Mouse (Mus musculus) intestine, embryonic 16.5 days (tissue): Measurements from ENCODE around the gene Zfp296. TPM values are rescaled to one million over a fixed set of nuclear protein-coding genes. Genes with fewer than 3 reads are reported as not detected.

Experiments
- ATAC-seq: fragments of 200-750 bp; cut with Nextera tagmentation; 2 replicates; pipeline ENCODE4 v1.8.0; 2017; ENCODE audit warnings: moderate TSS enrichment, moderate library complexity
- H3K27ac ChIP-seq: fragments of 300-500 bp; sonication (generic); 2 replicates; pipeline ENCODE4 v1.5.1; 2014; ENCODE audit warnings: mild to moderate bottlenecking, low read length
- H3K27me3 ChIP-seq: fragments of 300-500 bp; sonication (generic); replicated peaks from 2 replicates; pipeline ENCODE4 v1.6.1; 2014; ENCODE audit warnings: low read length, control low read depth, mixed read lengths; ENCODE audit not compliant: control insufficient read depth, insufficient read depth
- H3K36me3 ChIP-seq: fragments of 300-500 bp; sonication (generic); 2 replicates; pipeline ENCODE4 v1.6.1; 2014; ENCODE audit warnings: low read length, control low read depth; ENCODE audit not compliant: control insufficient read depth, insufficient read depth
- H3K4me1 ChIP-seq: fragments of 300-500 bp; sonication (generic); 2 replicates; pipeline ENCODE4 v1.6.1; 2014; ENCODE audit warnings: low read length, control low read depth, mixed read lengths; ENCODE audit not compliant: control insufficient read depth, insufficient read depth
- H3K4me2 ChIP-seq: fragments of 300-500 bp; sonication (generic); 2 replicates; pipeline ENCODE4 v1.6.1; 2014; ENCODE audit warnings: low read depth, low read length, control low read depth
- H3K4me3 ChIP-seq: fragments of 300-500 bp; sonication (generic); 2 replicates; pipeline ENCODE4 v1.5.1; 2014; ENCODE audit warnings: mild to moderate bottlenecking, low read length
- H3K9ac ChIP-seq: fragments of 300-500 bp; sonication (generic); 2 replicates; pipeline ENCODE4 v1.6.1; 2014; ENCODE audit warnings: low read depth, low read length
- H3K9me3 ChIP-seq: fragments of 300-500 bp; sonication (generic); 2 replicates; pipeline ENCODE4 v1.6.1; 2016; ENCODE audit warnings: low read length, control low read depth; ENCODE audit not compliant: control insufficient read depth
- WGBS: fragments of 180-500 bp; shearing (Covaris S2); extraction: QIAGEN DNeasy Blood & Tissue Kit; methylation state at CpG from one replicate; pipeline ENCODE4 v1.1.7; 2014; 5-methylcytosine and 5-hydroxymethylcytosine counted together
- polyA plus RNA-seq: library from polyadenylated mRNA; unstranded; fragments of >200 nt; fragmentation: Nextera tagmentation; extraction: Ambion mirVana; gene quantifications from 2 replicates; pipeline ENCODE4 v1.2.1, GENCODE M21; 2015

Zfp296 gene
- polyA plus RNA-seq, 1 experiment from 2014 or later, result 0.64 TPM

DNA sequence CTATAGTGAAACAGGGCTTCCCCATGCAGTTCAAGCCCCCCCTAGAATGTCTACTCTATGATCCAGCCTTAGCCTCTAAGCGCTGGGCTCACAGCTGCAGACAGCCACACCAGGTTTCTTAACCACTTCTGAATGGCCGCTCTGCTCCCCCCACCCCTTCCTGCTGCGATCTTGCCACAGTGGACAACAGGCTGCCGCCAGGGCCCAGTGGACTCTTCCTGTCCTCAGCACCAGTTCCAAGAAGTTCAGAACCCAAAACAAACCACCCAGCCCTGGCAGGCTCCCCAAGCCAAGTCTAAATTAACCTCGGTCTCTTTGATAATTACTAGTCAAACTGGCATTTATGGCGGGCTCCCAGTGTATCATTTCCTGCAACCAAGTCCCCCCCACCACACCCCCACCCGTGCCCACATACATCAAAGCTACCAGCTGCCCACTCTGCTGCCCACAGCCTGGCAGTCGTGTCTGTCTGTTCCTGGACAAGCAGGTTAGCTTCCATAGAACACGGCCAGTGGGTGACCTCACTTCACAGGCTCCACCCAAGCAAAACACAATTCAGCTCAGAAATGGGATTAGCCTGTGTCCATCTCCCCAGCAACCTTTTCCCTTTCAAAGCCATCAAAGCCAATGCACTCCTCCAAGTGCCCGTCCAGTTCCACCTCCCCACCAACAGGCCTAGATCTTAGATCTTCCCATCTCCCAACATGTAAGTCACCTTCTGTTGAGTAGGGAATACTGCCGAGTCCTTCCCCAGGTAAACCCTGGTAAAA, 16.4 kb upstream of the Zfp296 start:
- peaks cover 41% of the 10 kb centered on the region for H3K4me1 ChIP-seq
- no peaks in the 10 kb centered on the region for H3K27me3 ChIP-seq
- peak overlapping the region; percentile 90 for H3K27ac ChIP-seq
- 0 out of 2 replicates have a peak, but pooled peaks have one; percentile 23 for ATAC-seq
- peak overlapping the region; percentile 97 for H3K9ac ChIP-seq
- H3K36me3 ChIP-seq, result peaks cover 18% of the 10 kb centered on the region
- H3K4me2 ChIP-seq, result peak overlapping the region; percentile 96
- WGBS, result 17% methylated on average over 11 of the region's 11 CpGs
- peak overlapping the region; percentile 94 for H3K4me3 ChIP-seq
- H3K9me3 ChIP-seq, result no peaks in the 10 kb centered on the region

- no peaks in the 10 kb centered on the region for H3K9me3 ChIP-seq
- peak overlapping the region; percentile 94 for H3K4me3 ChIP-seq
- ATAC-seq, result peak; percentile 8; the same call in 1 of the 2 replicates
- peak overlapping the region; percentile 96 for H3K4me2 ChIP-seq
- peaks cover 17% of the 10 kb centered on the region for H3K36me3 ChIP-seq
- no peaks in the 10 kb centered on the region for H3K27me3 ChIP-seq
- peaks cover 40% of the 10 kb centered on the region for H3K4me1 ChIP-seq
- peak overlapping the region; percentile 90 for H3K27ac ChIP-seq
- under 1% methylated on average over 11 of the region's 11 CpGs for WGBS
- H3K9ac ChIP-seq, result peak overlapping the region; percentile 97
These were observed 15.7 kb upstream of the Zfp296 start for GRCm38 (mm10) chr7:19561431-19561764.

DNA sequence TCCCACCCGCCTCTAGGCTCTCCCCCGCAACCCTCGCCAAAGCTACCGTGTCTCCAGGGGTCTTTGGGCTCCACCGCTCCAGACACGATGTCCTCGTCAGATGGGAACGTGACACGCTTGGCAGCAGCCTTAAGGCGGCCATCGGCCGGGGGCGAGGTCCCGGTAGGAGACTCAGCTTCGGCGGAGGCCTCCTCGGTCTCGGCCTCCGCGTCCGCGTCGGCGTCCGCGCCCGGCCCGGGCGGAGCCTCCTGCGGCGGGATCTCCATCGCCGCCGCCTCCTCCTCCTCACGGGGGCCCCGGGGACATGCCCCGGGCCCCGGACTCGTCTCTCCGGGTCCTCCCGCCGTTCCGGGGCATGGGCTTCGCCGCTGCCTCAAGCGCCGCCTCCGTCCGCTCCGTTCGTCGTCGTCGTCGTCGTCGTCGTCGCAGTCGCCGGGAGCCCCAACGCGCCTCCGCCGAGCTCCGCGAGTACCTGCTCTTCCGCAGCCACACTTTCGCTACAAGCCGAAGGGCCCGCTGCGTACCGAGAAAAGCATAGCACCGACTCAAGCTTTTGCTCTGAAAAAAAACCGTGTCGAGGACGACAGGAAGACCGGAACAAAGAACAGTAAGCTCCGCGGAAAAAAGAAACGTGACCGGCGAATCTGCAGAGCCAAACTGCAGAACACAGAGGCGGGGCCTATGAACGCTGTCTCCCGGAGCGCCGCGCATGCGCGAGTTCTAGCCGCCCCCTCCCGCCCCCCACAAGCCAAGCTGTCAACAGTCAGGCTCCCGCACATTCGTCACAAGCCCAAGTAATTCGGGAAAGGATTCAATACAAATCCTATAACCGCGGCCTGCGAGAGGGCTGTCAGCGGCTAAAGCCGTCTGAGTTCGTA, 15.1 kb upstream of the Zfp296 start:
- H3K4me3 ChIP-seq, result peak overlapping the region; percentile 94
- no peaks in the 10 kb centered on the region for H3K9me3 ChIP-seq
- peaks cover 36% of the 10 kb centered on the region for H3K4me1 ChIP-seq
- peak; percentile 84 for ATAC-seq
- no peaks in the 10 kb centered on the region for H3K27me3 ChIP-seq
- under 1% methylated on average over 102 of the region's 102 CpGs for WGBS
- peak overlapping the region; percentile 96 for H3K4me2 ChIP-seq
- H3K27ac ChIP-seq, result peak overlapping the region; percentile 90
- H3K9ac ChIP-seq, result peak overlapping the region; percentile 97
- peaks cover 17% of the 10 kb centered on the region for H3K36me3 ChIP-seq

DNA sequence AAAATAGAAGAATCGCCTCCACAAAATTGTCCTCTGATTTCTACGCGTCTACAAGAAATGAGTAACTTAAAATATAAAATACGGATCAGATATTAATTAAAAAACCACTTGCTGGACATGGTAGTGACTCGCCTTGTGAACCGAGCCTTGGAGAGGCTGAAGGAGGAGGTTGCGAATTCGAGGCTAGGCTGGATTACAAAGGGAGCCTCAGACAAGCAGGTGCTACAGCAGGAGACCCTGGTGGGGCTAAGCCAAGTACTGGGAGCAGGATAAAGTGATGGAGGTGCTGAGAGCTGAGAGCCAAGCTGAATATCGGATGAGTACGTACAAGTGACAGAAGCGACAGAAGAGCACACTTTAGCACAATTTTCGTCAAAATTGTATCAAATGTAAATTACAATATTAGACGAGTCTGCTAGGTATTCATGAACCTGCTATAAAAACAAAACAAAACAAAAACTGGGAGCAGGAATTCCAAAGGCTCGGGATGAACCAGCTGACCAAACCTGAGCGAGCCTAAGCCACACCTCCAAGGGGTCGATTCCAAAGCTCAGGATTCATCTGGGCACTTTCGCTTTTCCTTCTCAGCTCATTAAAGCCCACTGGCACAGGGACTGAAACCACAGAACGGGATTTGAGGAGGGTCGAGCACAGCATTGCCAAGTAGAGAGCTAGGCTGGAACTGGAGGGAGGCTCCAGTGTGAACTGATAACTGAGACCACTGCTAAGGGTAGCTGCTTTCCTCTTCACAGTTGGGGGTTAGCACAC, 14.3 kb upstream of the Zfp296 start, which contains the start of gene Ppp1r37:
Gene Ppp1r37, minus strand, starts transcription at position 434 of the 768 bp plus-strand sequence.
- ATAC-seq, result peak; percentile 19
- Histone ChIP-seq H3K27me3 (no peaks in the 10 kb centered on the region), H3K4me2 (peak within 1 kb of the TSS; percentile 96), H3K4me3 (peak within 1 kb of the TSS; percentile 94), H3K9me3 (no peaks in the 10 kb centered on the region), H3K4me1 (peaks cover 33% of the 10 kb centered on the region), H3K36me3 (peaks cover 17% of the 10 kb centered on the region), H3K9ac (peak within 1 kb of the TSS; percentile 97), H3K27ac (peak within 1 kb of the TSS; percentile 90)
- WGBS, result 3% methylated on average over 19 of the region's 19 CpGs

DNA sequence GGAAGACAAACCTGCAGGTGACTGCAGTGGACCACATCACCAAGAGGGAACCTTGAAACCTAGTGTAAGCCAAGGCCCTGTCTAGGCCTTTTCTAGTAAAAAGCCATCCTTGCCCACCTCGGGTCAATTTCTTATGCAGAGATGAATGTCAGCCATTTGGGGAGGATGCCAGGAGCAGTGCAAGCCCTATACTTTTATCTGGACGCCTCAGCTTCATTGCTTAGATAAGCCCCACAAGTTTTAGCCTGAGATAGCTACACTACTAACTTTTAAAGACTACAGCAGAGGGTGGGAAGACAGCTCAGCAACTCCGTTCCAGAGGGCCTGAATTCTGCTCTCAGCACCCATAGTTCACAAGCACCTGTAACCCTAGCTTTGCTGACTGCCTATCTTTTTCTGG, 13.2 kb upstream of the Zfp296 start:
- H3K9ac ChIP-seq, result no peak overlapping the region
- no peak overlapping the region for H3K4me3 ChIP-seq
- H3K27ac ChIP-seq, result no peak overlapping the region
- peaks cover 24% of the 10 kb centered on the region for H3K4me1 ChIP-seq
- no peak for ATAC-seq
- H3K27me3 ChIP-seq, result no peaks in the 10 kb centered on the region
- H3K36me3 ChIP-seq, result peaks cover 17% of the 10 kb centered on the region
- no peaks in the 10 kb centered on the region for H3K9me3 ChIP-seq
- 86% methylated on average over 3 of the region's 3 CpGs for WGBS
- H3K4me2 ChIP-seq, result no peak overlapping the region

DNA sequence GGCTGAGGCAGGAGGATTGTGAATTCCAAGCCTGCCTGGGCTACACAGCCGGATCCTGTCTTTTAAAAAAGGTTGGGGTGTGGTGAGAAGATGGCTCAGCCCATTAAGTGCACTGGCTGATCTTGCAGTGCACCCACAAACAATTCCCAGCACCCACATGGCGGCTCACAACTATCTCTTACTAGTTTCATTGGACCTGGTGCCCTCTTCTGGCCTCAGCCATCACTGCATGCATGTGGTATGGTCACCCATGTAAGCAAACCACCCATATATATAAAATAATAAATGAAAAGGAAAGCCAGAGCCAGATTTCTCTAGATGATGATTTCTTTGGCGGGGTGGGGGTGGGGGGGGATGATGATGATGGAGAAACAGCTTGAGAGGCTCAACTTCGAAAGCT, 12.6 kb upstream of the Zfp296 start:
- 92% methylated on average over 4 of the region's 4 CpGs for WGBS
- H3K27ac ChIP-seq, result no peak overlapping the region

DNA sequence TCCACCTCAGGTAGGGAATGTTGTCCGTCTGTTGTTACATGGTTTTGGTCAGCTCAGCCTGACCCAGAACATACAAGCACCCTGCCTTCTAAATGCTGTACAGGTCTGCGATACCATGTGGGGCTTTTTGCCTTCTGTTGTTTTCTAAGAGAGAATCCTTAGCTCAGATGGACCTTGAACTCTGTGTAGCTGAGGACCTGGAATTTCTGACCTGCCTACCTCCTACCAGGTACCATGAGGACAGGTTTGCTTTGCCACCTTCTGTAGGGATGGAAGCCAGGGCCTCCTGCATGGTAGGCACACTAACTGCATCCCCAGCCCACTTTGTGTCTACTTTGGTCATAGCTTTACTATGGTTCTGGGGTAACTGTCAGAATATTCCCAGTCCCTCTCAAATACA, 11.3 kb upstream of the Zfp296 start:
- Histone ChIP-seq H3K9ac (no peak overlapping the region), H3K4me2 (no peak overlapping the region), H3K9me3 (no peaks in the 10 kb centered on the region), H3K4me3 (no peak overlapping the region), H3K27ac (no peak overlapping the region), H3K36me3 (peaks cover 17% of the 10 kb centered on the region), H3K27me3 (no peaks in the 10 kb centered on the region), H3K4me1 (peaks cover 7% of the 10 kb centered on the region)
- no peak for ATAC-seq
- WGBS, result 98% methylated on average over 2 of the region's 2 CpGs

More for the DNA sequence above, 12.6 kb upstream of the Zfp296 start:
- no peak overlapping the region for H3K4me3 ChIP-seq
- ATAC-seq, result no peak
- H3K4me2 ChIP-seq, result no peak overlapping the region
- no peaks in the 10 kb centered on the region for H3K9me3 ChIP-seq
- peaks cover 17% of the 10 kb centered on the region for H3K36me3 ChIP-seq
- H3K4me1 ChIP-seq, result peaks cover 18% of the 10 kb centered on the region
- no peak overlapping the region for H3K9ac ChIP-seq
- H3K27me3 ChIP-seq, result no peaks in the 10 kb centered on the region

- peaks cover 15% of the 10 kb centered on the region for H3K4me1 ChIP-seq
- H3K4me2 ChIP-seq, result no peak overlapping the region
- H3K4me3 ChIP-seq, result no peak overlapping the region
- H3K9me3 ChIP-seq, result no peaks in the 10 kb centered on the region
- 87% methylated on average over 8 of the region's 8 CpGs for WGBS
- peaks cover 17% of the 10 kb centered on the region for H3K36me3 ChIP-seq
- ATAC-seq, result no peak
- 0 out of 2 replicates have a peak overlapping the region, but pooled peaks have one; percentile 1 for H3K9ac ChIP-seq
- H3K27ac ChIP-seq, result no peak overlapping the region
- no peaks in the 10 kb centered on the region for H3K27me3 ChIP-seq
These were observed 9.7 kb upstream of the Zfp296 start for GRCm38 (mm10) chr7:19567426-19567825.

- Histone ChIP-seq H3K4me3 (no peak overlapping the region), H3K27me3 (no peaks in the 10 kb centered on the region), H3K27ac (no peak overlapping the region), H3K9ac (no peak overlapping the region), H3K36me3 (peaks cover 8% of the 10 kb centered on the region), H3K4me1 (peaks cover 11% of the 10 kb centered on the region), H3K9me3 (no peaks in the 10 kb centered on the region), H3K4me2 (no peak overlapping the region)
- 74% methylated on average over 3 of the region's 3 CpGs for WGBS
- no peak for ATAC-seq
These were observed 7.4 kb upstream of the Zfp296 start for GRCm38 (mm10) chr7:19569647-19570046.
